Comparison of ENCODE assay signal across 26 mouse cellular contexts in the genomic region with DNA sequence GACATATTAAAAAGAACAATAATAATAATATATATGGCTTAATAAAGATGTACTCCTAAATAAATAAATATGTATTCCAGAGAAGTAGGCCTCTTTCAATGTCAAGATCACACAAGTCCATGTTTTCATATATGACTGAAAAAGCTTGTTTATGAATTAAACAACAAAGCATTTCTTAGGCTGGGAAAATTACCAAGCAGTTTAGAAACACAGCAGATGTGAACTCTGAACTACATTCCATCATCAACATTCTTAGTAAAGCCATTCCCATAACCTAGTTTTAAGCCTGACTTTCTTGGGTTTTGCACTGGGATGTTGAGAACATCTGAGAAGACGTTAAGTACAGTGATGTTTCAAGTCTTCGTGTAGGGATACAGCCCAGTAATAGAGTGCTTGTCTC. TPM values are rescaled to one million over a fixed set of nuclear protein-coding genes. Genes with fewer than 3 reads are reported as not detected.
DNase-seq lines count a peak whose midpoint lies in the region; ATAC-seq and TF ChIP-seq lines count a peak whose summit lies in the region.
"Had no signal": no experiment of that assay in that cellular context is flagged by ENCODE, and none has a peak within 500 bp of the region (broad histone marks: within the 10 kb centered on the region; RNA-seq: fewer than 3 reads in every experiment).

No protein-coding gene starts in this region.

- H3K27me3 ChIP-seq in kidney, postnatal 0 days (ENCODE audit: insufficient read depth, low read length): no peaks in the 10 kb centered on the region
- no peaks in the 10 kb centered on the region for H3K27me3 ChIP-seq in lung, postnatal 0 days (replicated peaks; ENCODE audit: insufficient read depth, low read length)
- H3K27me3 ChIP-seq: CH12.LX; embryonic facial prominence, embryonic 12.5 days; limb, embryonic 15.5 days; liver, embryonic 15.5 days; midbrain, embryonic 15.5 days; neural tube, embryonic 12.5 days had no signal

- ATAC-seq in kidney, postnatal 0 days (replicated peaks; ENCODE audit: low FRiP score, low read depth): no peak
- ATAC-seq in lung, postnatal 0 days: peak; percentile 35; the same call in 1 of the 2 replicates
- ATAC-seq: forebrain, embryonic 14.5 days; hindbrain, embryonic 16.5 days; midbrain, embryonic 15.5 days had no signal

- DNase-seq in kidney, postnatal 0 days (ENCODE audit: low spot score): peak; percentile 82
- DNase-seq in kidney, postnatal 4 days: no peak
- peak; percentile 70 for DNase-seq in lung, postnatal 0 days (ENCODE audit: low spot score)
- no peak for DNase-seq in lung, adult 2 months
- DNase-seq in NIH3T3 (ENCODE audit: low read depth): peak; percentile 32
- DNase-seq: adrenal gland, postnatal 10 days; cerebellum, adult 11 months; cerebellum, adult 9-10 months; embryo, embryonic 11 days; gastrocnemius, postnatal 36 days; kidney, adult 18-20 months; kidney, postnatal 10 days; layer of hippocampus, adult 9-11 months; lung, postnatal 36 days; right cerebral cortex, adult 18-20 months; right cerebral cortex, postnatal 4 days had no signal

- TF ChIP-seq EP300 in lung, postnatal 0 days (IDR thresholded peaks at IDR 0.05): no peak

- H3K9me3 ChIP-seq in kidney, postnatal 0 days (replicated peaks; ENCODE audit: low read length): no peaks in the 10 kb centered on the region
- no peaks in the 10 kb centered on the region for H3K9me3 ChIP-seq in lung, postnatal 0 days (ENCODE audit: low read length)
- H3K9me3 ChIP-seq: embryonic facial prominence, embryonic 12.5 days; limb, embryonic 10.5 days; limb, embryonic 15.5 days; liver, embryonic 15.5 days; midbrain, embryonic 15.5 days; neural tube, embryonic 12.5 days had no signal

- H3K36me3 ChIP-seq in kidney, postnatal 0 days (ENCODE audit: insufficient read depth, low read length): peaks cover 2% of the 10 kb centered on the region; the same call in 1 of the 2 replicates
- H3K36me3 ChIP-seq in lung, postnatal 0 days (ENCODE audit: insufficient read depth, low read length): peaks cover 1% of the 10 kb centered on the region; the same call in 1 of the 2 replicates
- H3K36me3 ChIP-seq: liver, embryonic 15.5 days had no signal

- no peak overlapping the region for H3K27ac ChIP-seq in kidney, postnatal 0 days
- H3K27ac ChIP-seq in lung, postnatal 0 days (ENCODE audit: low read length): 0 out of 2 replicates have a peak overlapping the region, but pooled peaks have one; percentile 20
- H3K27ac ChIP-seq in brown adipose tissue, adult 24 weeks (replicated peaks; ENCODE audit: low read depth, low read length): peak overlapping the region; percentile 53; the same call in 1 of the 2 replicates
- H3K27ac ChIP-seq: embryonic facial prominence, embryonic 12.5 days; limb, embryonic 10.5 days; limb, embryonic 15.5 days; midbrain, embryonic 15.5 days; neural tube, embryonic 12.5 days had no signal

- no peak overlapping the region for H3K4me3 ChIP-seq in kidney, postnatal 0 days (replicated peaks; ENCODE audit: low read depth, low read length)
- H3K4me3 ChIP-seq in lung, postnatal 0 days (ENCODE audit: low read depth, low read length): no peak overlapping the region
- no peak overlapping the region for H3K4me3 ChIP-seq in lung, adult 2 months (replicated peaks; ENCODE audit: extremely low read depth, low read depth, low read length)
- H3K4me3 ChIP-seq in brown adipose tissue, adult 24 weeks (ENCODE audit: insufficient read depth, low read depth, low read length): no peak overlapping the region
- H3K4me3 ChIP-seq: embryonic facial prominence, embryonic 12.5 days; limb, embryonic 10.5 days; limb, embryonic 15.5 days; liver, embryonic 15.5 days; midbrain, embryonic 15.5 days; neural tube, embryonic 12.5 days had no signal

- no peak for TF ChIP-seq POLR2A in lung, adult 2 months (IDR thresholded peaks at IDR 0.05; ENCODE audit: borderline replicate concordance, extremely low read depth, low read depth, low read length)

- WGBS in kidney, postnatal 0 days: 65% methylated on average over 2 of the region's 2 CpGs
- 58% methylated on average over 2 of the region's 2 CpGs for WGBS in lung, postnatal 0 days
- WGBS in lung, adult 2 months: 66% methylated on average over 2 of the region's 2 CpGs

- H3K4me1 ChIP-seq in kidney, postnatal 0 days (replicated peaks; ENCODE audit: insufficient read depth, low read length): 0 out of 2 replicates have a peak, but pooled peaks cover 4% of the 10 kb centered on the region
- H3K4me1 ChIP-seq in lung, postnatal 0 days (ENCODE audit: insufficient read depth, low read depth, low read length): peaks cover 4% of the 10 kb centered on the region; the same call in 1 of the 2 replicates
- H3K4me1 ChIP-seq in lung, adult 2 months (ENCODE audit: control insufficient read depth, insufficient read depth, low read length): peaks cover 9% of the 10 kb centered on the region; the same call in 1 of the 2 replicates
- peaks cover 10% of the 10 kb centered on the region; the same call in 1 of the 2 replicates for H3K4me1 ChIP-seq in brown adipose tissue, adult 24 weeks (ENCODE audit: control insufficient read depth, insufficient read depth, insufficient read length, low read length)
- H3K4me1 ChIP-seq: embryonic facial prominence, embryonic 12.5 days; limb, embryonic 15.5 days; neural tube, embryonic 12.5 days had no signal

- no peak for TF ChIP-seq CTCF in kidney, postnatal 0 days (IDR thresholded peaks at IDR 0.05; ENCODE audit: low read depth)
- no peak for TF ChIP-seq CTCF in lung, postnatal 0 days (IDR thresholded peaks at IDR 0.05)
- no peak for TF ChIP-seq CTCF in lung, adult 2 months (IDR thresholded peaks at IDR 0.05; ENCODE audit: insufficient read depth, low read length)

- no peak overlapping the region for H3K4me2 ChIP-seq in kidney, postnatal 0 days (ENCODE audit: low read length)
- no peak overlapping the region for H3K4me2 ChIP-seq in lung, postnatal 0 days (replicated peaks; ENCODE audit: low read depth, low read length)
- H3K4me2 ChIP-seq: embryonic facial prominence, embryonic 12.5 days; limb, embryonic 15.5 days; liver, embryonic 15.5 days; midbrain, embryonic 15.5 days; neural tube, embryonic 12.5 days had no signal

- H3K9ac ChIP-seq in kidney, postnatal 0 days (ENCODE audit: low read depth, low read length): no peak overlapping the region
- H3K9ac ChIP-seq in lung, postnatal 0 days (replicated peaks; ENCODE audit: low read depth): no peak overlapping the region
- H3K9ac ChIP-seq: embryonic facial prominence, embryonic 12.5 days; limb, embryonic 15.5 days; liver, embryonic 15.5 days; midbrain, embryonic 15.5 days; neural tube, embryonic 12.5 days had no signal

RNA-seq across cellular contexts. Expression of gene Trim44, which starts 45.4 kb away (rescaled TPM):
- 20.1 and 24.5 TPM in 2 replicates for polyA plus RNA-seq in kidney, postnatal 0 days (2015; fragmentation: Nextera tagmentation; extraction: Ambion mirVana)
- 12.7 and 17.3 TPM in 2 replicates for polyA plus RNA-seq in lung, postnatal 0 days (2015; fragmentation: Nextera tagmentation; extraction: Ambion mirVana)
- 26.9 and 34.2 TPM in 2 replicates for polyA plus RNA-seq in lung, adult 2 months (2012; rRNA removed)
- polyA plus RNA-seq in brown adipose tissue, adult 24 weeks (2012; ENCODE audit: insufficient read depth, insufficient read length, missing spikeins): 52.5 and 73.3 TPM in 2 replicates

Comparison
In these comparisons a context has a peak if more than half of its experiments do, and no peak if none do; other contexts are left out.
1. DNase-seq: peak in kidney, postnatal 0 days (single experiment), lung, postnatal 0 days (single experiment) and NIH3T3 (single experiment); none in kidney, postnatal 4 days (0 of 2) and lung, adult 2 months (single experiment).